Mouse (Mus musculus): ENCODE data around the gene Oas1f.

DNA sequence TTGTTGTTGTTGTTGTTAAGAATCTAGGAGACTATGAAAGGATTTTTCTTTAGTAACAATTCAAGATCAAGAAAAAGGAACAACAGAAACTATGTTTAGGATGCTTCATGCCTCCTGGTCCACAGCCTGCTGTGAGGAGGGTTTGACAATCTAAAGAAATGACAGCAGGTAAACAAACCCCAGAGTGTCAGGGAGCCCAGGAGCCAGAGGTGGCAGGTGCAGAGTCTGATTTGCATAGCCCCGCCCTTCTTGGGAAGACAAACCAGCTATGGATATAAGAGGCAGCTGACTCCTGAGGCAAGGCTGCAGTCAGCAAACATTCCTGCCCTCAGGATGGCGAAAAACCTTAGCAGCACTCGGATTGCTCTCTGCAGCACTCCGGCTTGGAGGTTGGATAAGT lies 14.0 kb downstream of the Oas1f start, which contains the start of gene Oas1h:
- TF ChIP-seq NELFE (IDR thresholded peaks at IDR 0.05; ENCODE audit: low read depth, low read length) (no peak), ELF1 (IDR thresholded peaks at IDR 0.05; ENCODE audit: low read depth, low read length) (no peak), MXI1 (IDR thresholded peaks at IDR 0.05; ENCODE audit: low read depth, low read length) (no peak), POLR2A (IDR thresholded peaks at IDR 0.05; ENCODE audit: low read depth, low read length) (no peak), MEF2A (IDR thresholded peaks at IDR 0.05; ENCODE audit: borderline replicate concordance, low read depth, low read length) (no peak)

All from CH12.LX (cell line).